Mouse (Mus musculus) heart, adult 2 months (tissue): ENCODE measurements around the gene Tmem238l. TPM values are rescaled to one million over a fixed set of nuclear protein-coding genes. Genes with fewer than 3 reads are reported as not detected.
A peak's percentile ranks its signal among the peaks of the same experiment; 100 is the strongest.

ENCODE experiments used
- DNase-seq, 2 experiments: peaks; one replicate each; pipeline ENCODE4 v3.0.0; 2021
- H3K27ac ChIP-seq: fragments of 200-600 bp; 2 replicates; pipeline ENCODE4 v1.8.1; 2022
- H3K27me3 ChIP-seq: fragments of 200-500 bp; 2 replicates; pipeline ENCODE4 v1.6.1; 2012; ENCODE audit warnings: mild to moderate bottlenecking, low read length, inconsistent platforms, mixed read lengths; ENCODE audit not compliant: control insufficient read depth, insufficient read depth
- H3K36me3 ChIP-seq: fragments of 200-500 bp; 2 replicates; pipeline ENCODE4 v1.6.1; 2012; ENCODE audit warnings: low read length, inconsistent platforms; ENCODE audit not compliant: control insufficient read depth, insufficient read depth
- H3K4me1 ChIP-seq: fragments of 200-500 bp; 2 replicates; pipeline ENCODE4 v1.6.1; 2011; ENCODE audit warnings: low read length; ENCODE audit not compliant: control insufficient read depth, insufficient read depth
- H3K4me3 ChIP-seq: fragments of 200-600 bp; 2 replicates; pipeline ENCODE4 v1.8.1; 2022
- H3K79me2 ChIP-seq: fragments of 200-500 bp; replicated peaks from 2 replicates; pipeline ENCODE4 v1.6.1; 2012; ENCODE audit warnings: mild to moderate bottlenecking, inconsistent platforms, low read length, moderate library complexity, mixed read lengths; ENCODE audit not compliant: control insufficient read depth, insufficient read depth
- H3K9ac ChIP-seq: fragments of 200-500 bp; 2 replicates; pipeline ENCODE4 v1.6.1; 2012; ENCODE audit warnings: low read depth, mild to moderate bottlenecking, control low read depth, inconsistent platforms, low read length, mixed read lengths
- CTCF ChIP-seq: fragments of 200-600 bp; IDR thresholded peaks from 2 replicates; pipeline ENCODE4 v1.8.1; 2022; ENCODE audit warnings: antibody characterized with exemption, mild to moderate bottlenecking, moderate library complexity
- EP300 ChIP-seq: fragments of 200-500 bp; IDR thresholded peaks from 2 replicates; pipeline ENCODE4 v1.6.1; 2011; ENCODE audit warnings: low read depth, low read length, control low read depth; ENCODE audit not compliant: insufficient read depth
- POLR2A ChIP-seq: fragments of 200-500 bp; IDR thresholded peaks from 2 replicates; pipeline ENCODE4 v1.6.1; 2011; ENCODE audit warnings: mild to moderate bottlenecking, low read depth, low read length, control low read depth; ENCODE audit not compliant: insufficient read depth
- WGBS: fragments of 180-500 bp; shearing (Covaris S2); methylation state at CpG from one replicate; pipeline ENCODE4 v1.1.7; 2018; 5-methylcytosine and 5-hydroxymethylcytosine counted together
- intact Hi-C: fragments of 180-260 bp; cut with DNase I; formaldehyde crosslinking; loops from one replicate; pipeline ENCODE4 v1.15.1; 2025
- polyA plus RNA-seq: library from polyadenylated mRNA; depleted of rRNA; stranded (reverse); fragments of >200 nt; gene quantifications from 2 replicates; pipeline ENCODE4 v1.2.3, GENCODE M21; 2012
- total RNA-seq, 2 experiments: library from RNA; stranded (reverse); gene quantifications; 2 replicates each; pipeline ENCODE4 v1.2.3; 2021

Gene Tmem238l
- total and polyA plus RNA-seq, 3 experiments: not detected

DNA sequence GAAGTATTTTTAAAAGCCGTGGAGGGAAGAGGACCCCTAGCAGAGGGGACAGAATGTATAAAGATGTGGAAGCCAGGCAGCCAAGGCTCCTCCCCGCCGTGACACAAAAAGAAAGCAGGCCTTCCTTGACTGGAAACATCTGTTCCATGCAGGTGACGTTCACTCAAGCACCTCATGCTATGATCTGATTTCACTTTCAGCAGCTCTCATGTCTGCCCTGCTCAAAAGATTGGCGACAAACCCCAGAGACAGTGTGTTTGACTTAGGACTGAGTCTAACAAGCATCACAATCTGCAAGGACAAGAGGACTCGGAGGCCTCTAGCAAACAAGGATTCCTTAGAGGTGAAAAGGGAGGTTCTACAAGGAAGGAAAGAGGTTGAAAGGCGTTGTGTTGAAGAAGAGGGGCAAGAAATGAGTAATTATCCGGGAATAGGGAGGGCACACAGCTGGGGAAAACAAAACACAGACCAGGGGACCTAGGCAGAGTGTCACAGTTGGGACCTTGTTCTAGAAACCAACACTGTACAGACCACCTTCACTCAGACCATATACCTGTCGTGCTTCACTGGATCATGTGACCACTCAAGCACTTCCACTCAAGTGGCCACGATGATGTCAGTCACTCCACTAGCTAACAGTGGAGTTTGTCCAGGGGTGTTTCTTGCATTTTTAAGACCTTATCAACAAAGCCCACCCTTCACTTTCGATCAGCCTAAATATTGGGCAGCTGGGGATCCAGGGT is 27.2 kb downstream of the Tmem238l start:
- 74% methylated on average over 11 of the region's 11 CpGs for WGBS
- no peaks in the 10 kb centered on the region for H3K36me3 ChIP-seq
- intact Hi-C loops: loop anchor here (2.0 kb wide), 2 partner anchors 37 to 69 kb away; no protein-coding TSS in a partner anchor
- DNase-seq: no peak
- H3K4me1 ChIP-seq: peaks cover 3% of the 10 kb centered on the region
- no peaks in the 10 kb centered on the region for H3K27me3 ChIP-seq
- no peaks in the 10 kb centered on the region for H3K79me2 ChIP-seq
- no peak overlapping the region for H3K9ac ChIP-seq
- no peak overlapping the region for H3K27ac ChIP-seq
- no peak for TF ChIP-seq POLR2A
- TF ChIP-seq EP300: no peak
- no peak for TF ChIP-seq CTCF
- no peak overlapping the region for H3K4me3 ChIP-seq

DNA sequence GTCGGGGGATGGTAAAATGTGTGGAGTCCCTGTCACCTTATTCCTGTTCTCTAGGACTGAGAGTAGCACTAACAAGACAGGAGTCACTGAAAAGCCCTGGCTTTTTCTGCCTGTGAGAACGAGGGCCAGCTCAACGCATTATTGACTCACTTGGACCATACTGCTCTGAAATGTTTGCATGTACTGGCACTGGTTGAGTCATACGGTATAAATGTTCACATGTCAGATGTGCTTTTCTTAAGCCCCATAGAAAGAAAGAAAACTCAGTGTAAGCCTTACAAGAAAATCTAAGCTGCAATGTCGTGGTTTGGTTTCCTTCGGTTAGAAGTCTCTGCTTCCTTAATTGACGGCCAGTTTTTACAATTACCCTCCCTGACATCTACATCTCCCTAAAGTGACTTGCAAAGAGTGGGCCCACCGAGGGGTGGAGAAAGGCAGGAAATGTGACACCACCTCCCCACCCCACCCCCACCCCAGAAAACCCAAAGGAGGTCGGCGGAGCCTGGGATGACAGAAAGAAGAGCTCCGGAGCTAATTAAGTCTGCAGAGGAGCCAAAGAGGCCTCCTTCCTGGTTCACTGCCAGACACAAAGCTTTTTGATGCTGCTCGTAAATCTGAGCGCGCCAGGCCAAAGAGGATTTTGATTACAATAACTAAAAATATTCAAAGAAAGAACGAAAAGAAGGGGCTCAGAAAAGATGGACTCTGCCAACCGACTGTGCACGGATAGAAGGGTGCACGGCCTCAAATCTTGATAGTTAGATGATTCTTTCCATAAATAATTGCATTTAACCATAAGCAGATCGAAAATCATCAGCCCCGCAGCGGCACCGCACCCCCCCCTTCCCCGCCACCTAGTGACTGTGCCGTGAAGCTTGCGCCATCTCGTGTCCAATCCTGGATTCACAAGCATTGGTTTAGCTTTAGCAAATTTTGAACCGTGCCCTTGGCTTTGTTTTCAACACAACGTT is 28.0 kb downstream of the Tmem238l start:
- peak; percentile 67 to 79 for DNase-seq
- Histone ChIP-seq H3K79me2 (no peaks in the 10 kb centered on the region), H3K4me1 (peaks cover 3% of the 10 kb centered on the region), H3K9ac (peak overlapping the region; percentile 59), H3K36me3 (no peaks in the 10 kb centered on the region), H3K27me3 (no peaks in the 10 kb centered on the region), H3K4me3 (peak overlapping the region; percentile 56), H3K27ac (peak overlapping the region; percentile 78)
- peak; percentile 57; the same call in 1 of the 2 replicates for TF ChIP-seq EP300
- no peak for TF ChIP-seq POLR2A
- peak; percentile 87 for TF ChIP-seq CTCF
- intact Hi-C loops: loop anchor here (1.0 to 2.0 kb wide), 3 partner anchors 36 to 79 kb away; no protein-coding TSS in a partner anchor
- WGBS: 12% methylated on average over 28 of the region's 28 CpGs

DNA sequence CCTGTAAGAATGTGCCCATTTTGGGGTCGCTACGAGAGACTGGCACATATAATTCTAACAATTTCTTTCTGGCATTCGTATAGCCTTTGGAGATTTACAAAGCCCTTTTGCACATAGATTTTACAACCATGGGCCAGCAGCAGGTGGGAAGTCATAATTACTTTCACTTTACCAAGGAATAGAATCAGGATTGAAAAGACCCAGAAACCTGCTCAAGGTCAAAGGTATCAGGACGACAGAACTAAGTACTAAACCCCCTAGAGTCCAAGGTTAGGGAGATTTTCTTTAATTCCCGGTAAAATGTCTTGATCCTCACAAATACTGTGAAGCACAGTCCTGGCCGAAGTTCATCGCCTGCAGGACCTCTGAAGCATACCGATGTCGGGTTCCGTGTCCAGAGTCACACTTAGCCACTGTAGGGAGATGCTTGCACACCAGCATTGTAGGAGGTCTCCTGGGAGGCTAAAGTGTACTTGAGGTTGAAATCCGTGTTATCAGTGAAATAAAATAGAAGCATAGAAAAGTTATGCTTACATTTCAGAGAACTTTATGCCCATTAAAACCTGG is 28.8 kb downstream of the Tmem238l start:
- Histone ChIP-seq H3K27me3 (no peaks in the 10 kb centered on the region), H3K79me2 (no peaks in the 10 kb centered on the region), H3K27ac (peak overlapping the region; percentile 78), H3K4me1 (peaks cover 3% of the 10 kb centered on the region), H3K9ac (peak overlapping the region; percentile 59), H3K36me3 (no peaks in the 10 kb centered on the region), H3K4me3 (peak overlapping the region; percentile 56)
- 15% methylated on average over 11 of the region's 11 CpGs for WGBS
- TF ChIP-seq POLR2A: no peak
- no peak for TF ChIP-seq EP300
- TF ChIP-seq CTCF: no peak
- intact Hi-C loops: loop anchor here (1.0 to 2.0 kb wide), 3 partner anchors 36 to 80 kb away; no protein-coding TSS in a partner anchor
- no peak for DNase-seq

DNA sequence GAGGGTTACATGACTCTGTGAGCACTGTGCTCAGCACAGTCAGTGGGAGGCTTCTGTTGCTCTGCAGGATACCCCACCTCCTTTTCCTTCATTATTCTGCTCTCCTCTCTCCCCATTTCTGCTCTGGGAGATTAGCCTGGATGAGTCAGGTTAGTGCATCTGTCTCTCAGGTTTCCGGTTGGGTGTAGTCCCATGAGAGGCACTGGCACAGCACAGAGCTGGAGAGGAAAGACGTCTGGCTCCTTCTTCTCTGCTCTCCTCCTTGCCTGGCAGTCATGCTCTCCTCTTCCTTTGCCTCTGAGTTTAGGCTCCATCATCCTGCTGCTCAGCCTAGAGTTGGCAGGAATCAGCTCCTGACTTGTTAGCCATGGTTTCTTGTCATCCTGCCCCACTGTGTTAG is 35.7 kb downstream of the Tmem238l start:
- 48% methylated on average over 2 of the region's 2 CpGs for WGBS

DNA sequence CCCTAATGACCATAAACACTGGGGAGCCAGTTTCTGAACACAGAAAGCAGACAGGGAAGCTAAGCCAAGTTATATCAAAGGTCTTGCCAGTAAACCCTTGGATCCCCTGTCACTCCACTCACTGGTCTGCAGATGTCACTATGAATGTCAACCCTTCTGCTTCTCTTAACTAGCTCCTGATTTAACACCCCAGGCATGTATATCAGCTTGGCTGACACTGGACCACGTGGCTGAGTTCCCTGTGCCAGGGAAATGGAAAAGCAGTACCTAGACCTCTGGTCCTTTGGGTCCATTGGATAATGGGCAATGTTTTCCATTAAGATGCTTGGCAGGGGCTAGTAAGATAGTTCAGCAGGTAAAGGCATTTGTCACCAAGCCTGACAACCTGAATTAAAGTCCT is 37.2 kb downstream of the Tmem238l start:
- peak overlapping the region; percentile 40; the same call in 1 of the 2 replicates for H3K27ac ChIP-seq
- H3K79me2 ChIP-seq: no peaks in the 10 kb centered on the region
- intact Hi-C loops: no loop called here
- H3K4me3 ChIP-seq: no peak overlapping the region
- H3K27me3 ChIP-seq: no peaks in the 10 kb centered on the region
- no peaks in the 10 kb centered on the region for H3K36me3 ChIP-seq
- WGBS: 32% methylated on average over 1 of the region's 1 CpGs
- TF ChIP-seq CTCF: no peak
- no peak for TF ChIP-seq POLR2A
- 0 out of 2 replicates have a peak, but pooled peaks have one; percentile 35 for TF ChIP-seq EP300
- peak in 1 of 2 experiments; percentile 54 for DNase-seq
- H3K4me1 ChIP-seq: peaks cover 3% of the 10 kb centered on the region
- no peak overlapping the region for H3K9ac ChIP-seq

More for the DNA sequence above, 35.7 kb downstream of the Tmem238l start:
- no peak for DNase-seq
- Histone ChIP-seq H3K27ac (no peak overlapping the region), H3K4me3 (no peak overlapping the region), H3K36me3 (no peaks in the 10 kb centered on the region), H3K27me3 (no peaks in the 10 kb centered on the region), H3K9ac (no peak overlapping the region), H3K79me2 (no peaks in the 10 kb centered on the region), H3K4me1 (no peaks in the 10 kb centered on the region)
- intact Hi-C loops: no loop called here
- TF ChIP-seq POLR2A (no peak), CTCF (no peak), EP300 (no peak)
